In the genomic region with DNA sequence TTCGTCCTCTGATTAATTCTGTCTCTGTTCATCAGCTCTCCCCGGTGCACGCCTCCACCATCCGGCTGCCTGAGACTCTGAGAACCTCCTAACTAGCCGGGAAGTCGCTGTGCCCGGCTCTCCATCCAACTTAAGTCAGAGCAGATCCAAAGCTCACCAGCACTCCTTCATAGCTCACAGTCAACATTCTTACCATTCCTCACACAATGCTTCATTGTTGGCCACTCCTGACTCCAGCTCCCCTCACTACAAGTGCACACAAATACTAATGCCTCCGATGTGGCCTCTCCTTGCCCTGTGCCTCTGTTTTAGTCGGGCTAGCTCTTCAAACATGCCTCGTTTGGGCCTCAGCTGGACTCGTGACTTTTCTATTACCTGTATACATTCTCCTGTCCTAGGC, we compare ENCODE assay signal across 21 mouse cellular contexts. TPM values are rescaled to one million over a fixed set of nuclear protein-coding genes. Genes with fewer than 3 reads are reported as not detected.
A peak's percentile ranks its signal among the peaks of the same experiment; 100 is the strongest.
DNase-seq lines count a peak whose midpoint lies in the region; ATAC-seq and TF ChIP-seq lines count a peak whose summit lies in the region.
"Had no signal": no experiment of that assay in that cellular context is flagged by ENCODE, and none has a peak within 500 bp of the region (broad histone marks: within the 10 kb centered on the region; RNA-seq: fewer than 3 reads in every experiment).

No protein-coding gene starts in this region.

- ATAC-seq in stomach, embryonic 14.5 days (ENCODE audit: insufficient number of reproducible peaks, insufficient read depth, low FRiP score, low read depth): peak; percentile 66; the same call in 1 of the 2 replicates
- ATAC-seq in kidney, embryonic 14.5 days (ENCODE audit: low FRiP score, low TSS enrichment): no peak
- ATAC-seq: forebrain, embryonic 14.5 days; intestine, postnatal 0 days had no signal

- H3K4me2 ChIP-seq in stomach, embryonic 14.5 days (replicated peaks; ENCODE audit: low read depth, low read length): no peak overlapping the region
- no peak overlapping the region for H3K4me2 ChIP-seq in kidney, embryonic 14.5 days (replicated peaks; ENCODE audit: low read depth, low read length)
- H3K4me2 ChIP-seq: embryonic facial prominence, embryonic 15.5 days; hindbrain, embryonic 15.5 days; limb, embryonic 12.5 days; liver, embryonic 13.5 days had no signal

- TF ChIP-seq CTCF in layer of hippocampus, adult 2 months (conservative IDR thresholded peaks at IDR 0.05): no peak

- no peak overlapping the region for H3K9ac ChIP-seq in stomach, embryonic 14.5 days (replicated peaks; ENCODE audit: low read depth, low read length)
- no peak overlapping the region for H3K9ac ChIP-seq in kidney, embryonic 14.5 days (ENCODE audit: low read depth, low read length)
- H3K9ac ChIP-seq: embryonic facial prominence, embryonic 15.5 days; hindbrain, embryonic 15.5 days; limb, embryonic 12.5 days; liver, embryonic 13.5 days had no signal

- peaks cover 70% of the 10 kb centered on the region for H3K36me3 ChIP-seq in heart, embryonic 10.5 days
- peaks cover 54% of the 10 kb centered on the region for H3K36me3 ChIP-seq in stomach, embryonic 14.5 days (ENCODE audit: control insufficient read depth, insufficient read depth, low read length)
- peaks cover 35% of the 10 kb centered on the region; the same call in 1 of the 2 replicates for H3K36me3 ChIP-seq in kidney, embryonic 14.5 days (ENCODE audit: control insufficient read depth, insufficient read depth, low read length)

- WGBS in heart, embryonic 10.5 days: 60% methylated on average over 11 of the region's 11 CpGs
- 53% methylated on average over 11 of the region's 11 CpGs for WGBS in stomach, embryonic 14.5 days
- 82% methylated on average over 11 of the region's 11 CpGs for WGBS in kidney, embryonic 14.5 days

- no peaks in the 10 kb centered on the region for H3K9me3 ChIP-seq in heart, embryonic 10.5 days
- no peaks in the 10 kb centered on the region for H3K9me3 ChIP-seq in stomach, embryonic 14.5 days (ENCODE audit: control insufficient read depth, low read depth, low read length)
- H3K9me3 ChIP-seq in kidney, embryonic 14.5 days (ENCODE audit: control insufficient read depth, low read length): no peaks in the 10 kb centered on the region
- H3K9me3 ChIP-seq: embryonic facial prominence, embryonic 15.5 days; hindbrain, embryonic 15.5 days; limb, embryonic 12.5 days; liver, embryonic 13.5 days had no signal

- no peaks in the 10 kb centered on the region for H3K27me3 ChIP-seq in heart, embryonic 10.5 days (ENCODE audit: insufficient read depth, poor library complexity, severe bottlenecking)
- H3K27me3 ChIP-seq in stomach, embryonic 14.5 days (ENCODE audit: control insufficient read depth, insufficient read depth, low read length): no peaks in the 10 kb centered on the region
- no peaks in the 10 kb centered on the region for H3K27me3 ChIP-seq in kidney, embryonic 14.5 days (ENCODE audit: control insufficient read depth, insufficient read depth, low read length)
- H3K27me3 ChIP-seq: embryonic facial prominence, embryonic 15.5 days; hindbrain, embryonic 15.5 days; limb, embryonic 12.5 days; liver, embryonic 13.5 days had no signal

- no peak overlapping the region for H3K4me3 ChIP-seq in heart, embryonic 10.5 days
- H3K4me3 ChIP-seq in layer of hippocampus, adult 2 months: no peak overlapping the region
- no peak overlapping the region for H3K4me3 ChIP-seq in stomach, embryonic 14.5 days (ENCODE audit: low read depth, low read length)
- no peak overlapping the region for H3K4me3 ChIP-seq in kidney, embryonic 14.5 days (ENCODE audit: low read length)
- H3K4me3 ChIP-seq: embryonic facial prominence, embryonic 15.5 days; gastrocnemius, adult 2 months; hindbrain, embryonic 15.5 days; limb, embryonic 12.5 days; liver, embryonic 13.5 days had no signal

- intact Hi-C loops in heart, postnatal 14 days (cut with DNase I): no loop called here

- H3K27ac ChIP-seq in heart, embryonic 10.5 days: peak overlapping the region; percentile 67
- peak overlapping the region; percentile 61; the same call in 1 of the 2 replicates for H3K27ac ChIP-seq in layer of hippocampus, adult 2 months
- H3K27ac ChIP-seq in stomach, embryonic 14.5 days (ENCODE audit: low read length): no peak overlapping the region; the same call in 1 of the 2 replicates
- H3K27ac ChIP-seq in kidney, embryonic 14.5 days (ENCODE audit: low read depth, low read length): no peak overlapping the region
- H3K27ac ChIP-seq: embryonic facial prominence, embryonic 15.5 days; gastrocnemius, adult 2 months; hindbrain, embryonic 15.5 days; limb, embryonic 12.5 days; liver, embryonic 13.5 days had no signal

- H3K4me1 ChIP-seq in heart, embryonic 10.5 days: peaks cover 19% of the 10 kb centered on the region
- H3K4me1 ChIP-seq in stomach, embryonic 14.5 days (ENCODE audit: control insufficient read depth, insufficient read depth, low read length): no peaks in the 10 kb centered on the region
- H3K4me1 ChIP-seq in kidney, embryonic 14.5 days (ENCODE audit: control insufficient read depth, insufficient read depth, low read length): no peaks in the 10 kb centered on the region
- H3K4me1 ChIP-seq: embryonic facial prominence, embryonic 15.5 days; hindbrain, embryonic 15.5 days; liver, embryonic 13.5 days had no signal

- DNase-seq in heart, embryonic 10.5 days (ENCODE audit: low spot score): no peak
- no peak for DNase-seq in heart, postnatal 14 days
- no peak for DNase-seq in layer of hippocampus, adult 2 months (ENCODE audit: low spot score in 2 of 2)
- DNase-seq in layer of hippocampus, adult 8-10 months (ENCODE audit: low spot score in 2 of 2): no peak
- peak; percentile 76 for DNase-seq in ZHBTc4 (ENCODE audit: low read depth, low spot score)
- DNase-seq in urinary bladder, adult 18-20 months (ENCODE audit: low spot score in 2 of 2): no peak
- DNase-seq: cerebellum, postnatal 10 days; gastrocnemius, adult 2 months; kidney, postnatal 14 days; layer of hippocampus, adult 9-11 months; liver, embryonic 13.5 days; midbrain, embryonic 14.5 days; retina, postnatal 1 day; right cerebral cortex, postnatal 4 days had no signal

RNA-seq across cellular contexts. Expression of a gene that starts 29.4 kb away (rescaled TPM):
- 56.0 and 69.9 TPM in 2 replicates for polyA plus RNA-seq in heart, embryonic 10.5 days (2016; fragmentation: Nextera tagmentation; extraction: Ambion mirVana)
- total RNA-seq in heart, postnatal 14 days (2021): 10 to 100 TPM; 43.5 to 54.0 TPM
- total RNA-seq in layer of hippocampus, adult 2 months (2021): 10 to 100 TPM; 23.8 to 36.0 TPM
- total RNA-seq in layer of hippocampus, adult 8-10 months (2022): 10 to 100 TPM; 21.0 to 29.2 (median 27.2) TPM
- polyA plus RNA-seq in stomach, embryonic 14.5 days (2014; fragmentation: Nextera tagmentation; extraction: Ambion mirVana): 96.9 and 115 TPM in 2 replicates
- 40.0 and 59.4 TPM in 2 replicates for polyA plus RNA-seq in kidney, embryonic 14.5 days (2014; fragmentation: Nextera tagmentation; extraction: Ambion mirVana)

Comparison
In these comparisons a context has a peak if more than half of its experiments do, and no peak if none do; other contexts are left out.
1. H3K27ac ChIP-seq: peak in heart, embryonic 10.5 days (single experiment) and layer of hippocampus, adult 2 months (single experiment); none in stomach, embryonic 14.5 days (single experiment) and kidney, embryonic 14.5 days (single experiment).